Mouse (Mus musculus) forebrain, embryonic 10.5 days (tissue): ENCODE measurements around the gene Opcml. TPM values are rescaled to one million over a fixed set of nuclear protein-coding genes. Genes with fewer than 3 reads are reported as not detected.

Experiments
- DNase-seq: peaks from one replicate; pipeline ENCODE4 v3.0.0-alpha.2; 2017; ENCODE audit warnings: low spot score; ENCODE audit errors: extremely low spot score
- H3K27ac ChIP-seq: fragments of 300-500 bp; sonication (generic); 2 replicates; pipeline ENCODE4 v1.5.1; 2016; ENCODE audit warnings: mild to moderate bottlenecking
- H3K27me3 ChIP-seq: fragments of 300-500 bp; sonication (generic); 2 replicates; pipeline ENCODE4 v1.6.1; 2016; ENCODE audit warnings: mild to moderate bottlenecking; ENCODE audit not compliant: poor library complexity, severe bottlenecking
- H3K36me3 ChIP-seq: fragments of 300-500 bp; sonication (generic); replicated peaks from 2 replicates; pipeline ENCODE4 v1.6.1; 2016; ENCODE audit warnings: mild to moderate bottlenecking, moderate library complexity
- H3K4me1 ChIP-seq: fragments of 300-500 bp; sonication (generic); 2 replicates; pipeline ENCODE4 v1.6.1; 2016
- H3K4me3 ChIP-seq: fragments of 300-500 bp; sonication (generic); 2 replicates; pipeline ENCODE4 v1.5.1; 2016; ENCODE audit warnings: mild to moderate bottlenecking, moderate library complexity
- H3K9me3 ChIP-seq: fragments of 300-500 bp; sonication (generic); 2 replicates; pipeline ENCODE4 v1.6.1; 2016; ENCODE audit warnings: mild to moderate bottlenecking, moderate library complexity
- whole genome bisulfite sequencing: fragments of 180-500 bp; shearing (Covaris S2); methylation state at CpG from one replicate; pipeline ENCODE4 v1.1.7; 2016; 5-methylcytosine and 5-hydroxymethylcytosine counted together
- polyA plus RNA-seq: library from polyadenylated mRNA; unstranded; fragments of >200 nt; fragmentation: Nextera tagmentation; extraction: Ambion mirVana; gene quantifications from 2 replicates; pipeline ENCODE4 v1.2.1, GENCODE M21; 2016

Opcml gene
- polyA plus RNA-seq, 1 experiment from 2014 or later, result 1.4 TPM

- 84% methylated on average over 1 of the region's 1 CpGs for WGBS
- Histone ChIP-seq H3K4me3 (no peak overlapping the region), H3K27me3 (no peaks in the 10 kb centered on the region), H3K9me3 (no peaks in the 10 kb centered on the region), H3K4me1 (no peaks in the 10 kb centered on the region), H3K27ac (no peak overlapping the region), H3K36me3 (no peaks in the 10 kb centered on the region)
- no peak for DNase-seq
These were observed 947.9 kb downstream of the Opcml start for GRCm38 (mm10) chr9:28738451-28738860.

DNA sequence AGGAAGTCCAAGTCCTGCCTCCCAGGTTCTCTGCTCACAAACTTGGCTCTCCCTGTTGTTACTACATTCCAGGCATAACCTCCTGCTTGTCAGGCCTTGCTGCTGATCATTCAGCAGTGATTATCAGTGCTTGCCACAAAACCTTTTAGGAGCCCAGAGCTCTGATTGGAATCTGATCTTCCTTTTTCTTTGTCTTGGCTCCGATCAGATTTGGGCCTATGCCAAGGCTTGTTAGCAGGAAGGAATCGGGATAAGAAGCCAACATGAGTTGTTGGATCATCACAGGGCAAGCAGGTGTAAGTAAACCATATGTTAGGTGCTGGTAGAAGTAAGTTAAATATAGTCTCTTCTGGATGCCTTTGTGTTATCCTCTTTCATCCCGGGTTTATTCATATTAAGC is 954.2 kb downstream of the Opcml start:
- no peak overlapping the region for H3K4me3 ChIP-seq
- WGBS, result 82% methylated on average over 3 of the region's 3 CpGs
- no peak for DNase-seq
- no peaks in the 10 kb centered on the region for H3K27me3 ChIP-seq
- H3K36me3 ChIP-seq, result no peaks in the 10 kb centered on the region
- H3K27ac ChIP-seq, result no peak overlapping the region
- H3K4me1 ChIP-seq, result no peaks in the 10 kb centered on the region
- H3K9me3 ChIP-seq, result no peaks in the 10 kb centered on the region

DNA sequence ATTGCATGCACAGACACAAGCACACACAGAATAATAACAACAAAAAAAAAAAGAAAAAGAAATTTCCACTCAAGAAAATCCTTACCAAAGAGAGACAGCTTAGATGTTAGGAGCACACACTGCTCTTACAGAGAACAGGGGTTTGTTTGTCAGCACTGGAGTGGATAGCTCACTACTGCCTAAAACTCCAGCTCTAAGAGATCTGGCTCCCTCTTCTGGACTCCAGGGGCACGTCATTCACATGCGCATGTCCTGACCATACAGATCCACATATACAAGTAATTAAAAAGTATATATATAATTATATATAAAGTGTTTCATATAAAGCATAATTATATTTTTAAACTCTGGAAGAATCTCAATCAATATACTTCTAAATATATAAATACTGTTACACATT is 958.3 kb downstream of the Opcml start:
- Histone ChIP-seq H3K27ac (no peak overlapping the region), H3K4me1 (no peaks in the 10 kb centered on the region), H3K36me3 (no peaks in the 10 kb centered on the region), H3K9me3 (no peaks in the 10 kb centered on the region), H3K27me3 (no peaks in the 10 kb centered on the region), H3K4me3 (no peak overlapping the region)
- 80% methylated on average over 2 of the region's 2 CpGs for WGBS
- DNase-seq, result no peak

DNA sequence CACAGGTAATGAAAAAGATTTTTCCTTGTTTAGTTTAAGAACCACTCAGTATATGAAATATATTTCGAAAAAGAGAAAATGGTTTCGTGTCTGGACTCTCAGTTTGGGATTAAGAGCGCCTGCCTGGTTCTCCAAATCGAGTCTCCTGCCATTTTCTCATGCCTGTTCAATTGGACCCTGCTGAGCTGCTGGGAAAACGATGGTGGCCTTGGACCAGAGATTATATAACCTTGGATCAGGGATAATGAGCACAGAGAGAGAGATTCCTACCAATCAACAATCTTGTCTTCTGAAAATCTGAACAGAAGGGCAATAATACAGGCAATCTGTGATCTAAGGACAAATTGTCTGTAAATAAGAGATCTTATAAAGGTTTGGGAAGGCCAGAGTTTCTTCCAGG is 962.3 kb downstream of the Opcml start:
- 64% methylated on average over 5 of the region's 5 CpGs for WGBS
- no peaks in the 10 kb centered on the region for H3K9me3 ChIP-seq
- H3K4me3 ChIP-seq, result no peak overlapping the region
- no peaks in the 10 kb centered on the region for H3K27me3 ChIP-seq
- H3K4me1 ChIP-seq, result no peaks in the 10 kb centered on the region
- no peak for DNase-seq
- H3K27ac ChIP-seq, result no peak overlapping the region
- H3K36me3 ChIP-seq, result no peaks in the 10 kb centered on the region

DNA sequence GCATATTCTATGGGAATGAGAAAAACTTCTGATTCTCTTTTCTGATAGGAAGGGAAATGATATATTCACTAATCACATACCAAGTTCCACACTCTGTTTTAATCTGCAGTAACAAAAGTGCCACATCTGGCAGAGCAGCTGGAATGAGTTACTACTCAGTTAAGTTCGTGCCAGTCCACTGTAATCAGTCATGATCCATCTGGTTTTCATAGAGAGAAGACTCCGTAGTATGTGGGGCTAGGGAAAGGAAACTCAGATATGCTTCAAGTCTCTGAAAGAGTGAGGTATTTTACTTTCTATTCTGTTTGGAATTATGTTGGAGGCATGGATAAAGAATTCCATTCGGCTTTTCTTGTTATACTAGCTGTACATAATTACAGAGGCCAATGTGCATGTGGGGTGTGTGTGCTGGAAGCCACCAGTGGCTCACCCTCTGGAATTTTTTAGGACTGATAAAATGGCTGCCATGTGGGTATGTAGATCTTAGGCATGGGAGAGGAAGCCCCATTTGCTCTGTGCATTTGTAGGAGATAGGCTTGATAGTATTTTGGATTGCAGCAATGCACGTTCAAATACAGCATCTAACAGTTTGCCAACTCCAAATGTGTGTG is 966.4 kb downstream of the Opcml start:
- no peaks in the 10 kb centered on the region for H3K9me3 ChIP-seq
- H3K27me3 ChIP-seq, result no peaks in the 10 kb centered on the region
- no peak overlapping the region for H3K4me3 ChIP-seq
- no peaks in the 10 kb centered on the region for H3K4me1 ChIP-seq
- no peaks in the 10 kb centered on the region for H3K36me3 ChIP-seq
- WGBS, result 72% methylated on average over 4 of the region's 4 CpGs
- no peak for DNase-seq
- no peak overlapping the region for H3K27ac ChIP-seq

- DNase-seq, result no peak
- no peaks in the 10 kb centered on the region for H3K9me3 ChIP-seq
- H3K27ac ChIP-seq, result no peak overlapping the region
- H3K4me3 ChIP-seq, result no peak overlapping the region
- H3K27me3 ChIP-seq, result no peaks in the 10 kb centered on the region
- no peaks in the 10 kb centered on the region for H3K36me3 ChIP-seq
- H3K4me1 ChIP-seq, result no peaks in the 10 kb centered on the region
- WGBS, result 92% methylated on average over 4 of the region's 4 CpGs
These were observed 970.9 kb downstream of the Opcml start for GRCm38 (mm10) chr9:28761460-28761859.

DNA sequence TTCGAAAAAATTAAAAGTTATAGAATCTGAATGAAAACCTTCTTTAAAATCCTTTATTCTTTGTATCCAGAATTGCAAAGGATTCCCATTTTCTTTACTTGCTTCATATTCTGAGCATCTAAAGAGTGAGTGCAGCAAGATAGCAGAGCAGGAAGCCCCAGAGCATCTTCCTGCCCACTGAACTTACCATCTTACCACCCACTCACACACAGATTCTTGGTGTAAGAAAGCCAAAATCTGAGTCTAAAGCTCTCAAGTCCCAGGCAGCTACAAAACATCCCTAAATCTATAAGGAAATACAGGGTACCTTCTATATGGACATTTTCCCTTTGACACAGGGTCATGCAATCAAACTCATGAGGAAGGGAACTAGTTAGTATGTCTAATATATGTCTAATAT is 973.6 kb downstream of the Opcml start:
- no peaks in the 10 kb centered on the region for H3K4me1 ChIP-seq
- H3K9me3 ChIP-seq, result no peaks in the 10 kb centered on the region
- H3K27ac ChIP-seq, result no peak overlapping the region
- DNase-seq, result no peak
- 84% methylated on average over 1 of the region's 1 CpGs for WGBS
- H3K36me3 ChIP-seq, result no peaks in the 10 kb centered on the region
- H3K27me3 ChIP-seq, result no peaks in the 10 kb centered on the region
- no peak overlapping the region for H3K4me3 ChIP-seq

GRCm38 (mm10) chr9:28776517-28777503 is 986.2 kb downstream of the Opcml start:
- Histone ChIP-seq H3K27ac (no peak overlapping the region), H3K27me3 (no peaks in the 10 kb centered on the region), H3K4me3 (no peak overlapping the region), H3K4me1 (peaks cover 30% of the 10 kb centered on the region), H3K9me3 (peaks cover 10% of the 10 kb centered on the region; the same call in 1 of the 2 replicates), H3K36me3 (no peaks in the 10 kb centered on the region)
- WGBS, result 81% methylated on average over 10 of the region's 10 CpGs
- DNase-seq, result no peak

GRCm38 (mm10) chr9:28783834-28784233 is 993.3 kb downstream of the Opcml start:
- no peak overlapping the region for H3K27ac ChIP-seq
- no peak overlapping the region for H3K4me3 ChIP-seq
- DNase-seq, result no peak
- WGBS, result 79% methylated on average over 4 of the region's 4 CpGs
- H3K4me1 ChIP-seq, result peaks cover 9% of the 10 kb centered on the region
- H3K27me3 ChIP-seq, result no peaks in the 10 kb centered on the region
- H3K36me3 ChIP-seq, result no peaks in the 10 kb centered on the region
- no peaks in the 10 kb centered on the region for H3K9me3 ChIP-seq

- 87% methylated on average over 1 of the region's 1 CpGs for WGBS
These were observed 998.9 kb downstream of the Opcml start for GRCm38 (mm10) chr9:28789439-28789838.

GRCm38 (mm10) chr9:28800100-28800499 is 1009.5 kb downstream of the Opcml start:
- H3K27me3 ChIP-seq, result no peaks in the 10 kb centered on the region
- no peak for DNase-seq
- no peaks in the 10 kb centered on the region for H3K36me3 ChIP-seq
- H3K4me1 ChIP-seq, result peaks cover 18% of the 10 kb centered on the region
- no peaks in the 10 kb centered on the region for H3K9me3 ChIP-seq
- no peak overlapping the region for H3K27ac ChIP-seq
- 11% methylated on average over 2 of the region's 2 CpGs for WGBS
- no peak overlapping the region for H3K4me3 ChIP-seq

More at GRCm38 (mm10) chr9:28789439-28789838, 998.9 kb downstream of the Opcml start:
- Histone ChIP-seq H3K27me3 (no peaks in the 10 kb centered on the region), H3K9me3 (no peaks in the 10 kb centered on the region), H3K4me1 (no peaks in the 10 kb centered on the region), H3K27ac (no peak overlapping the region), H3K4me3 (no peak overlapping the region), H3K36me3 (no peaks in the 10 kb centered on the region)
- no peak for DNase-seq

GRCm38 (mm10) chr9:28806666-28807065 is 1016.1 kb downstream of the Opcml start:
- H3K27ac ChIP-seq, result no peak overlapping the region
- H3K4me1 ChIP-seq, result no peaks in the 10 kb centered on the region
- no peaks in the 10 kb centered on the region for H3K36me3 ChIP-seq
- H3K4me3 ChIP-seq, result no peak overlapping the region
- no peaks in the 10 kb centered on the region for H3K27me3 ChIP-seq
- DNase-seq, result no peak
- no peaks in the 10 kb centered on the region for H3K9me3 ChIP-seq

DNA sequence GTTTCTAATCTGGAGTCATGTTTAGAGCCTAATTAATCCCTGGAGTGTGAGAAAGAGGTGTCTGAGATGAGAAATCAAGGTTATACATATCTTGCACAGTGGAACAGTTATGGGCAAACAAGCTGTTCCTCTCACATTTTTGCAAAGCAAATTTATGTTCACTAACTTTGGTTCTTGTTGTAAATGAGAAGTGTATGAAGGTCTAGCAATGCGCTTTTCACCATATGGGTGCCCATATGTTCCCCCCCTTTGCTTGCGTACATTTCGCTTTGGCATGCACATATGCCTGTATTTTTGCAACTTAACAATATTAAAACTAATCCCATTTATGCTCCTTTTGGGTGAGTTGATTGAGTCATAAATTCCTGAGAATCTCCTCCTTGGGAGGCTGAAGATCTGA is 1031.5 kb downstream of the Opcml start:
- Histone ChIP-seq H3K36me3 (no peaks in the 10 kb centered on the region), H3K4me1 (peaks cover 13% of the 10 kb centered on the region), H3K4me3 (no peak overlapping the region), H3K9me3 (no peaks in the 10 kb centered on the region), H3K27ac (no peak overlapping the region), H3K27me3 (no peaks in the 10 kb centered on the region)
- 91% methylated on average over 3 of the region's 3 CpGs for WGBS
- no peak for DNase-seq
